Mouse (Mus musculus) megakaryocyte, embryonic 14.5 days (primary cell): ENCODE measurements around the gene Bahcc1. TPM values are rescaled to one million over a fixed set of nuclear protein-coding genes. Genes with fewer than 3 reads are reported as not detected.

ENCODE experiments used
- H3K27me3 ChIP-seq: replicated peaks from 2 replicates; pipeline ENCODE3; 2012; ENCODE audit warnings: inconsistent platforms
- H3K36me3 ChIP-seq: replicated peaks from 2 replicates; pipeline ENCODE3; 2012; ENCODE audit warnings: low read length, inconsistent platforms, mixed read lengths
- H3K4me1 ChIP-seq: 2 replicates; pipeline ENCODE4 v1.6.1; 2012; ENCODE audit warnings: inconsistent platforms
- H3K4me3 ChIP-seq: replicated peaks from 2 replicates; pipeline ENCODE3; 2012; ENCODE audit warnings: moderate library complexity, mild to moderate bottlenecking, inconsistent platforms
- H3K9me3 ChIP-seq: 2 replicates; pipeline ENCODE4 v1.6.1; 2012; ENCODE audit warnings: inconsistent platforms
- FLI1 ChIP-seq: IDR thresholded peaks from 2 replicates; pipeline ENCODE4 v1.6.1; 2012; ENCODE audit warnings: low read length, inconsistent platforms, mixed read lengths
- GATA1 ChIP-seq: IDR thresholded peaks from 3 replicates; pipeline ENCODE4 v1.6.1; 2012; ENCODE audit warnings: mixed read lengths, low read length, inconsistent platforms, borderline replicate concordance
- polyA plus RNA-seq: library from polyadenylated mRNA; stranded (reverse); fragments of >175 nt; gene quantifications from 2 replicates; pipeline ENCODE4 v1.2.3, GENCODE M21; 2012; ENCODE audit warnings: low replicate concordance; ENCODE audit not compliant: insufficient read depth

Bahcc1 gene
- polyA plus RNA-seq, 1 experiment: 10.2 TPM

DNA sequence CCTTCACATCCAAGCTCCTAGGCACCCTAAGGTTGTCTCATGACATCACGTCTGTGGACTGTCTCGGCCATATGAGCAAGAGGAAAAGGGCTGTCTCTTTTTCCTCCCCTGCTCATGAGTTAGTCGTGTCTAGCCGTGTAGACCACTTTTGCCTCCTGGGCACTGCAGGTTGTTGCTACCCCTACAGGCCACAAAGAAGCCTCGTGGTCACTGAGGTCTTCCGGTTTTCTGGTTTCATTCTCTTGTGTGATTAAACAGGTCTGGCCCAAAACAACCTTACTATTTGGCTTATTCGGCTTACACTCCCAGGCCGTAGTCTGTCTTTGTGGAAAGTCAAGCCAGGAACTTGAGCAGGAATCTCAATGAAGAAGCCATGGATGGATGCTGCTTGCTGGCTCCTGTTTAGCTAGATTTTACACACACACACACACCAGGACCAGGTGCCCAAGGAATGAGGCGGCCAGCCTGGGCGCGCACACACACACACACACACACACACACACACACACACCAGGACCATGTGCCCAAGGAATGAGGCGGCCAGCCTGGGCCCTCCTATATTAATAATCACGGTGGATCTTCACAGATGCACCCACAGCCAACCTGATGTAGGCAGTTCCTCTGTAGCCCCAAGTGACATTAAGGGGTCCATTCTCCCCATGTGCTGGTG lies 21.0 kb downstream of the Bahcc1 start:
- TF ChIP-seq GATA1 (no peak), FLI1 (no peak)
- peaks cover 11% of the 10 kb centered on the region for H3K36me3 ChIP-seq
- peaks cover 89% of the 10 kb centered on the region for H3K4me1 ChIP-seq
- H3K27me3 ChIP-seq: peaks cover 58% of the 10 kb centered on the region
- H3K4me3 ChIP-seq: no peak overlapping the region
- no peaks in the 10 kb centered on the region for H3K9me3 ChIP-seq

DNA sequence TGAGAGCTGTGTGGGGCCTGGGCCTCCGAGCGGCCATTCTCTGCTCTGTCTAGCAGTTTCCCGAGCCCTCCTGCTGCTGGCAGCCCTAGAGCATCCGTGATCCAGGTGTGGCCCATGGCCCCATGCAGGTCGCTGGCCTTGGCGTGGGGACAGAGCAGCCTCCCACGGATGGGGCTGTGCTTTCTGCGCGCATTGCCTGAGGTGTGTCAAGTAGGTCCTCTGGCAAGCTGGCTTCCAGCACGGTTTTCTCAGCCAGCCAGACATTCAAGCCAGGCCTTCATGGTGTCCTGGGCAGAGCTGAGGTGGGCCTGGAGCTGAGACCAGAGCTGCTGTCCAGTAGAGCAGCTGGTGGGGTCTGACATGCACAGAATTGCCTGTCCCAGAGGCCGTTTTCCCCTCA lies 21.7 kb downstream of the Bahcc1 start:
- Histone ChIP-seq H3K4me1 (peaks cover 89% of the 10 kb centered on the region), H3K36me3 (peaks cover 17% of the 10 kb centered on the region), H3K9me3 (no peaks in the 10 kb centered on the region), H3K4me3 (no peak overlapping the region), H3K27me3 (peaks cover 61% of the 10 kb centered on the region)
- TF ChIP-seq FLI1 (no peak), GATA1 (no peak)

DNA sequence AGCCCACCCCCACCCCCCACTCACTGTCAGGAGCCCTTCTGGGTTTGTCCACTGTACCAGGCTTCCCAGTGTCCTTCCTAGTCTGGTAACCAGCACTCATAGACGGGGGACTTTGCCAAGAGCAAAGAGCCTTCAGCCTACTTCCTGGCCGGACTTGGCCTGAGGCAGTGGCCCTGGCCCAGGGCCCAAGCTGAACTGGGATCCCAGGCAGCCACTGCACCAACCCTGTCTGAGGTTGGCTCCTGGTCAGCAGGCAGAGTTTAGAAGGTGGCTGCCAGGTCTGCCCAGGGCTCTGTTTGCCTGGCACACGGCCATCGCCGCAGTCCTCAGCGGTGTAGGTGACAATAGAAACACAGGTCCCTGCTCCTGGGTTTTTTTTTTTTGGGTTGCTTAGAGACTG lies 22.3 kb downstream of the Bahcc1 start:
- H3K27me3 ChIP-seq: peaks cover 67% of the 10 kb centered on the region
- H3K9me3 ChIP-seq: no peaks in the 10 kb centered on the region
- no peak for TF ChIP-seq GATA1
- no peak for TF ChIP-seq FLI1
- no peak overlapping the region for H3K4me3 ChIP-seq
- peaks cover 23% of the 10 kb centered on the region for H3K36me3 ChIP-seq
- H3K4me1 ChIP-seq: peaks cover 86% of the 10 kb centered on the region

DNA sequence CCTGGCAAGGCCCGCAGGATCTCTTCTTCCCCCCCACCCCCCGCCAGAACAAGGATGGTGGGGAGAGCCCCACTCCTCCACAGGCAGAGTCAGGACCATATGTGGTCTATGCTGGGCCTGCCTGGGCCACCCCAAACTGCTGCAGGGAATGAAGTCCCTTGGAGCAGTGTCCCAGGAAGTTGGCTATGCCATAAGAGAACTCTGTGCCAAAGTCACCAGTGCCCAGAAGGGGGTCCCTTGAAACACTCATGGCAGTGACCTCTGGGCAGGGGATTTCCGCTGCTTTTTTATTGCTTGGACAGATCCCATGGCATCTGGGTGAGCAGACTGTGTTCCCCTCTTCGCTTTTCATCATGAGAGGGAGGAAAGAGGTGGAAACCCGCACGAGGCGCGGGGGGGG lies 22.8 kb downstream of the Bahcc1 start:
- no peak overlapping the region for H3K4me3 ChIP-seq
- TF ChIP-seq GATA1 (no peak), FLI1 (no peak)
- no peaks in the 10 kb centered on the region for H3K9me3 ChIP-seq
- peaks cover 71% of the 10 kb centered on the region for H3K27me3 ChIP-seq
- H3K4me1 ChIP-seq: peaks cover 83% of the 10 kb centered on the region
- peaks cover 27% of the 10 kb centered on the region for H3K36me3 ChIP-seq

DNA sequence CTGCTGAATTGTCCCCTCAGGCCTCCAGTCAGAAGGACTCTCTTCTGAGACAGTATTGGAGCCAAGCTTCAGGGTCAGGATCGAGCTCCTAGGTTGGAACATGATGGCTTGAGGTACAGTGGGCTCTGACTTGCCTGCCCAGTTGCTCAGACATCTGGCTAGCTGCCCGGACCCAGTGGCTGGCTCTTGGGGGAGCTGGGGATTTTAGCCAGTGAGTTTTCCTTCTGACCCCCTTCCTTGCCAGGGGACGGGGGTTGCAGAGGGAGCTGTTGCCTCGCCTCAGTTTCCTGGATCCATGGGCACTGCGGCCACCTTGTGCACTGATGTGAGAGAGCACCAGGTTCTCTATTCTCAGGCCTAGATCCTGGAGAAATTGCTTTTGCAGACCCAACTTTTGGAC lies 23.4 kb downstream of the Bahcc1 start:
- H3K9me3 ChIP-seq: no peaks in the 10 kb centered on the region
- H3K4me3 ChIP-seq: no peak overlapping the region
- H3K27me3 ChIP-seq: peaks cover 73% of the 10 kb centered on the region
- H3K36me3 ChIP-seq: peaks cover 34% of the 10 kb centered on the region
- TF ChIP-seq GATA1: no peak
- no peak for TF ChIP-seq FLI1
- H3K4me1 ChIP-seq: peaks cover 83% of the 10 kb centered on the region

DNA sequence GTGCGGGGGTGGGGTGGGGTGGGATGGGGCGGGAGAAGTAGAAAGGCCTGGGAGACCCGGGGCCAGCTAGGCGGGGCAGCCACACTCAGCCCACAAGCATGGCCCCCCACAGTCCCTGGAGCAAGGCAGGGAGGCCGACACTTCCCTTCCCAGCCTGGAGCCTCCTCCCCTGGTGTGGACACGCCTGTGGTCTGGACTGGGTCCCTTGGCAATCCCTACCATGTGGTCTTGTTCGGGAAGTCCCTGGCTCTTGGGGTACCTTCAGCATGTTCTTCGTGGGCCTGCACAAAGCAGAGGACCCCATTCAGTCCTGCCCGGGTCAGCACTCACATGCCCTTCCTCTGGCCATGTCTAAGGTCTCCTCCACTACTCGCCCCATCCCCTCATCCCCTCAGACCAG lies 23.8 kb downstream of the Bahcc1 start:
- Histone ChIP-seq H3K4me1 (peaks cover 83% of the 10 kb centered on the region), H3K27me3 (peaks cover 75% of the 10 kb centered on the region), H3K4me3 (no peak overlapping the region), H3K9me3 (no peaks in the 10 kb centered on the region), H3K36me3 (peaks cover 38% of the 10 kb centered on the region)
- TF ChIP-seq GATA1: no peak
- TF ChIP-seq FLI1: no peak

DNA sequence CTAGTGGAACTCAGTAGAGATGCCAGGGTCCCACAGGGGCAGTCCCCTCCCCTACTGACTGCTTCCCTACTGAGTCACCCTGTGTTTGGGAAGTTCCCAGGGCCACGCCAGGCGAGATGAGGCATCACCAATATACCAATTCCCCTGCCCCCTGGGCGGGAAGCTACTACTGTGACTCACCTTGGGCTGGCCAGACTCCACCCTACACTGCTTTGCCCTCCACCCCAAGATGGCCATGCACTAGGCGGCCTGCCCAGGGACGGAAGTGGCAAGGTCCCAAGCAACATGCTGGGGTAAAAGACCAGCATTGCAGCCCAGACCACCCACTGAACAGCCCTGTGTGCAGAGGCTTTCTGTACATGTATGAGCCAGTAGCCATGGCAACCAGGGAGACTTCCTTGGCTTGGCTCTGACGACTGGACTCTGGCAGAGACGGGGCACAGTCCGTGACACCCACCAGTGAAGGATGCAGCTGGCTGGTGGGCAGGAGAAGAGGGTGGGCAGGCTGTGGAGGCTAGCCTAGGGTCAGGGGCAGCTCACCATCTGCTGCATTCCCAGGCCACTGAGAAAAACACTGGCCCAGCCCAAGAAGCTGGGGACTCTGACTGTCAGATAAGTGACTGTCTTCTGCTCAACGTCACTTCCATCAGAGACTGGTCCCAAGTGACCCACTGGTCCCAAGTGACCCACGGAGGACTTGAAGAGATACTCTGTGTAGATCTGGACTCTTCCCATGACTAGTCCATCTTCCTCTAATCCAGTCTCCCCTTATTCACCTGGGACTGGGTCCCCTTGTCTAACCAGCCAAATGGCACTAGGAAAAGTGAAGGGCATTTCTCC lies 24.5 kb downstream of the Bahcc1 start:
- Histone ChIP-seq H3K4me3 (no peak overlapping the region), H3K27me3 (peaks cover 75% of the 10 kb centered on the region), H3K4me1 (peaks cover 83% of the 10 kb centered on the region), H3K36me3 (peaks cover 40% of the 10 kb centered on the region), H3K9me3 (no peaks in the 10 kb centered on the region)
- TF ChIP-seq FLI1 (no peak), GATA1 (no peak)

DNA sequence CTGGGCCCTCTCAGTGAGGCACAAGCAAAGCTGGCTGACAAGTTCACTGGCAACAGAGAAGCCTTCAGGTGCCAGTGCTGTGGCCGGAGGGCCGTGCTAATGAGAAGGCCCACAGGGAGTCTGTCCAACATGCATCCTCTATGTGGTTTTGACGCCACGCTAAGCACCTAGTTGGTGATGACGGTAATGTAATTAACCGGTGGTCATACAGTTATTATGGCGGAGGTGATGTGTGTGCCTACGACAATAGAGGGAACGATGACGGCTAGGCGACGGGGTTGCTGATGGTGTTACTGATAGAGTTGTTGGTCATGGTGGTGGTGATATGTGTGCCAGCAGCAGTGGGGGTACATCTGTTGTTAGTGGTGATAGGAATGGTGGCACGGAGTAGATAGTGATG lies 25.2 kb downstream of the Bahcc1 start:
- Histone ChIP-seq H3K4me1 (peaks cover 83% of the 10 kb centered on the region), H3K9me3 (no peaks in the 10 kb centered on the region), H3K4me3 (no peak overlapping the region), H3K27me3 (peaks cover 73% of the 10 kb centered on the region), H3K36me3 (peaks cover 41% of the 10 kb centered on the region)
- no peak for TF ChIP-seq GATA1

DNA sequence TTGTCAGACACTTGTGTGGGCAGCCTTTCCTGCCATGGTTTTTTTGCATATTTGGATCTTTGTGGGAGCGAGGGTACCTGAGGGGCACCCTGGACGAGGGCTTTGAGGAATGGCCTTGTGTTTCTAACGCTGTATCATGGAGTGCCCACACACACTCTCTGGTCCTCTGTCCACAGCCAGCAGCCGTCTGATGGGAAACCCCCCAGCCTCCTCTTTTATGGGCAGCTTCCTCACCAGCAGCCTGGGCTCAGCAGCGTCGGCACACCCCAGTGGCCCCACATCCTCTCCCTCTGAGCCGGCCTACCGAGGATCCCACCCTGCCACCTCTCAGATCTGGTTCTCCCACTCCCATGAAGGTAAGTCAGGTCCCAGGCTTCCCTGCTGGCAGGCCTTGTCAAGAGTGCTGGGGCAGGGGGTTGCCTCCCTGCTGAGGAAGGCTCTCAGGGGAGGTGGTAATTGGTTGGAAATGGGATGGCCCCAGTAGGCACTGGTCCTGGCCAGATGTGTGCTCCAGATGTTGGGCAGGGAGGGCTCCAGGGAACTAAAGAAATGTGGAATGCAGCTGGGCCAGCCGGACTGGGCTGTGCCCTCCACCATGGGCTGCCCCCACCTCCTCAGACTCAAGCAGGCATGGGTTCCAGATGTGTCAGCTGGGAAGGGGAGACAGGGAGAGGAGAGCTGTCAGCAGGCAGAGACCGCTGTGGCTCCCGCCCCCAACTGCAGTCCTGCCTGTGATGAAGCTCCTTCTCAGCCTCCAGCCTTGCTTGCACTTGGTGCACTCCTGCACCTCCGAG lies 26.3 kb downstream of the Bahcc1 start:
- peaks cover 40% of the 10 kb centered on the region for H3K36me3 ChIP-seq
- no peaks in the 10 kb centered on the region for H3K9me3 ChIP-seq
- TF ChIP-seq GATA1 (no peak), FLI1 (no peak)
- H3K4me3 ChIP-seq: no peak overlapping the region
- H3K4me1 ChIP-seq: peaks cover 83% of the 10 kb centered on the region
- peaks cover 72% of the 10 kb centered on the region for H3K27me3 ChIP-seq
